Mouse (Mus musculus) adrenal gland, adult 8-10 months (tissue): ENCODE results near the gene Chmp3. TPM values are rescaled to one million over a fixed set of nuclear protein-coding genes. Genes with fewer than 3 reads are reported as not detected.
A peak's percentile ranks its signal among the peaks of the same experiment; 100 is the strongest.

Source experiments
- DNase-seq: peaks from one replicate; pipeline ENCODE4 v3.0.0; 2022
- total RNA-seq, 4 experiments: library from RNA; stranded (reverse); gene quantifications; 2 replicates each; pipeline ENCODE4 v1.2.4; 2022

Gene Chmp3
- total RNA-seq, 4 experiments from 2014 or later = 115 to 148 (median 141) TPM

DNA sequence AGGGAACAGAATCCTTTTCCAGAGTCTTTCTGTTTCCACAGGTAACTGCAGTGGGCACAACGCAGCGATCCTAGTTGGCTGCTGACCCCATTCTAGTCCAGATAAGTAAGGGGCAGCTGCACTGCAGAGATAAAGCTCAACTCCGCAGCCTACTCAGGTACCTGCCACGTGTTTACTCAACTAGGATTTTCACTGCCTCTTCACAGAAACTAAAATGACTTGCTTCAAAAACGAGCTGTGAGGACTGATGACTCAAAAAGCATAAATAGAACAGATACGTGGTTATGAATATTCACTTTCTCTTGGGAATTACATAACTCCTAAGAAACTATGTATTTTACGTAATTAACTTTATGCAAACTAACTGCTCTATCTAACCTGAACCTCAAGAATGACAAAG lies 66.4 kb downstream of the Chmp3 start:
- no peak for DNase-seq

DNA sequence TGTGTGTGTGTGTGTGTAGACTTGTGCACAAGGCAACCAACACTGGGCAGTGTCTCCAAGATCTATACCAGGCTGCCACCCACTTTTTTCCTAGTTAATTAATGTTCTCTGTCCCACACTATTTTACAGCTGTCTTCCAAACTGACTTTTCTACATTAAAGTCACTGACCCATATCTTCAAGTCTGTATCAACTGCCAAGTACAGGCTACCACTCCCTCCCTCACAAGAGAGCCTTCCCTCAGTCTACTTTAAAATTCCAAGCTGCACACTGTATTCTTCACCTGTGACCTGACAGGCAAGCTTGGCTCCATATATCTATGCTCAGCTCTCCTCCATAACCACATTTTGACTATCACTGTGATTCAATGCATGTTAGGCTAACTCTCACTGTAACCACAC lies 69.6 kb downstream of the Chmp3 start:
- DNase-seq = no peak

DNA sequence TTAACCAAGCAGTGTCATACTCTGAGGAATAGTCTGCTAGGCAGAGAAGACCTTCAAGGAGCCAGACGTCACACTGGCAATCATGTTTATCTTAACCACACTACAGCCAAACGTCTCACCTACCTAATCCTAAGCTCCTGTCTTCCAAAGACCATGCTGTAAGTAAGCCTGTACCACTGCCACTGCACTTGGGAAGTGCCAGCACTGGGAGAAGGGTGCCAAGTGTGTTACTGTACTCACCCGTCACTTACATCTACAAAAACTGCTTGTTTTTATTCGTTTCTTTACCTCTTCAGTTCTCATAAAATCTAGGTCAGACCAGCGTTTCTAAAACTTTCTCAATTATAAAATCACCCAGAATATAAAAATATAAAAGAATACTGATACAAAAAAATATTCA lies 73.4 kb downstream of the Chmp3 start:
- no peak for DNase-seq

DNA sequence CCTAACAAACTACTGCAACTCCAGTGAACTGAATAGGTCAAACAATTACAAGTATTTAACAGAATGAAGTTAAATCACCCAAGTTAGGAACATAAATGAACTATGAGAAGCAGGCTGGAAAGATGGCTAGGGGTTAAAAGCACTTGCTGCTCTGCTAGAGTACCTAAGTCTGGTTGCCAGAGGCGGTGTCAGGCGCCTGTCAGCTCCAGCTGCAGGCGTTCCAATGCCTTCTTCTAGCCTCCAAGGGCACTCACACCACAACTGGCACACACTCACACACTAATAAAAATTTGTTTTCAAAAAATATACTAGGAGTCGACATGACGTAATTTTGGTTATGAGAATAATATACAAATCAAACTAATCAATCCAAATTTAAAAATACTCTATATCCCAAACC lies 78.0 kb downstream of the Chmp3 start:
- no peak for DNase-seq

DNA sequence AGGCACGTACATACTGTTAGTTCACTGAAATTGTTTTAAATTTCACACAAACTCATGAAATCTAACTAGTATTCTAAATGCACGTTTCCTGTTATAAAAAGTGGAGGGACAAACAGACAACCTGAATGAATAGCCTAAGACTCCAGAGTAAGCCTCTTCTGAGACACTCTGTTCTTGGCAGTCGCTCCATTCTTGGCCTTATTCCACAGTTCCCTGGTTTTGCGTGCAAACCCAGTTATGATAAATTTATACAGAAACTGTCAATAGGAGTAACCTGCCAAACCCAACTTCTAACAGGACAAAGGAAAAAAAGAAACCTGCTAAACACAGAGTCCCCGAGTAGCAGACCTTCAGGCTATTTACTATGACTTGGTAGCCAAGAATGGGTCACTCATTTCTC lies 78.4 kb downstream of the Chmp3 start:
- peak; percentile 6 for DNase-seq

DNA sequence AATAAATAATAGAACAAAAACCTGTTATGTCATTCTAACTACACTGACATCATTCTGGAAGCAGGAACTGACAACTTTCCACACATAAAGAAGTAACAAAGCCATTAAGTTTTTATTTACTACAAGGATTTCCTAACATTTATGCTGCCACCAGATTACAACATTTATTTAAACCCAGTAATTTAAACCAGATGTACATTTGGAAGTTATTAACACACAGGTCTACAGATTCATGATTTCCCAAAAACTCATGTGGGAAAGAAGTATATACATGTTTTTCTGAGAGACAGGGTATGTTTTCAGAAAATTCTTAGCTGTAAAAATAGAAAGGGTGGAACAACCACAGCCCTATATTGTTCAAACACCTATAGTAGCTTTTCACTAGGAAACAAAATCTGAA lies 81.1 kb downstream of the Chmp3 start:
- DNase-seq = no peak

DNA sequence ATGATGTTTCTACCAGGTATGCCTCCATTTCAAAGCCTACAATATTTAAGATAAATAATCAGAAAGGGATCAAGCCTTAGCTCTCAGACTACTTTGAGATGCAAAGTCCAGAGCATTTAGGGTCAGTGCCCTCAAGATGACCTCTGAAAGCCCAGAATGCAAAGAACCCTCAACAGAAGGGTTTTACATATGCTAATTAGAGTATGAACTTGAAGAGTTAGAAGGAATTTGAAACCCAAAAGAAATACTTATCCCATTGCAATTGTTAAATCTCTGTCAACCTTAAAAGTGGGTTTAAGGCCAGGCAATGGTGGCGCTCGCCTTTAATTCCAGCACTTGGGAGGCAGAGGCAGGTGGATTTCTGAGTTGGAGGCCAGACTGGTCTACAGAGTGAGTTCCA lies 82.4 kb downstream of the Chmp3 start:
- DNase-seq = no peak

DNA sequence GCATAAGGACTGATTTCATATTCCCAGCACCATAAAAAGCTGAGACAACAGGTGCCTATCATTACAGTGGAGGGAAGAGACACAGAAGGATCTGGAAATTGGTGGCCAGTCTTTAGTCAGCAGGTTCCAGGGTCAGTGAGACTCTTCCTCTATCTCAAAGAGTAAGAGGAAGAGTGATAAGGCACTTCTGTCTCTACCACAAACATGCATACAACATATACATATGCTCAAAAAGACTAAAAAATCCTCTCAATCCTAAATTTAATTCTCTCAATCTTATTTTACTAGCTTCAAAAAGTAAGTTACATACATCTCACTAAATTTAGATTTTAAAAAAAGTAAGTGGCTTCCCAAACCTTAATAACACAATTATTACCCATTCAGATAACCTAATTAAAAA lies 83.7 kb downstream of the Chmp3 start:
- no peak for DNase-seq

DNA sequence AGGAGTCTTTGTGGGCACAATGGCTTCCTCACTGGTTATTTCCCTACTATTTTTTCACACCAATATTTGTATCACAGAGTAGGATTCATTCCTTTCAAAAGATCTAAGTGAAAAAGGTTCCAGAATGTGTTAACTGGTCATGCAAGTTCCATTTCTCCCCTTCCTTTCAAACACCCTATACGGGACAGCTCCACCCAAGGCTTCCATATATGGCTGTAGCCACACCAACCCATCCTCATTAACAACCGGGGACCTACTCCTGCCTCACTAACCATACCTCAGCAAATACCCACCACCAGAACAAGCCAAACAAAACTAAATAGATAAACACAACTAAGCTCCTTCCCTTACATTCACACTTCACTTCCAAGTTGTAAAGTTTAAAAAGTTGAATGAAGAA lies 87.6 kb downstream of the Chmp3 start:
- DNase-seq = no peak

DNA sequence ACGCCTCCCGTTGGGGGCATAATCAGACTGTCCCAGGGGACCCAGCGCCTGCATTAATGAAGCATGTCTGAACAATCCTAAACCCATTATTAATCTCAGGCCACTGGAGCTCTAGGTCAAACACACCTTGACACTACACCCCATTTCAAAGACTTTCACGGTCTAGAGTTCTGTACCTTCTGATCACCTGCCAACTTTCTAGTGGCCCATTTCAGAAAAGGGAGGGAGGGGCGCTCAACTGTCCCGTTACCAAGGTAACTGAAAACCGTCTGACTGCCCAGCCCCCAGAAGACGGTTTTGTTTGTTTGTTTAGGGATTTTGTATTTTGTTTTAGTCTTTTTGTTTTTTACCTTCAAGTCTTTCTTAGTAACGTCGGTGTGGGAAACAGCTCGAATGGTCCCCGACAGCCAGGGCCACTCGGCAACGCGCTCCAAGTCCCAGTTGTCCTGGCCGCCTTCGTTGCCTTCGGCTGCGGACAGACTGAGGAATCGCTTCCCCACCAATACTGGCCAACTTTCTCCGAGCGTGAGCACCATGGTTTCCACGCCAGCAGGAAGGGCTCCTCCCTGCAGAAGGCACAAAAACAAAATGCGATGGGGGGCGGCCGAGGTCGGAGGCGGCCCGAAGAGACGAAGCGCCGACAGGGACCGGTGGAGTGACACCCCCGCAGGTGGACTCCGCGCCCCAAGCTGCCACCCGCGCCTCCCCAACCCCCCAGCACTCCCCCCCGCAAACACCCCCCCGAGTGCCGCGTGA lies 88.3 kb downstream of the Chmp3 start:
- DNase-seq = peak; percentile 49

Other genes with a start within 250 kb of the Chmp3 start
- under 1 TPM in 3 of 4 experiments, not detected in 1; 0.13 to 0.23 (median 0.21) TPM for gene Smyd1, start 221.6 kb upstream of the Chmp3 start, total RNA-seq
- under 1 TPM in 3 of 4 experiments, not detected in 1; 0.31 to 0.32 (median 0.31) TPM for gene Cd8b1, start 221.0 kb upstream of the Chmp3 start, total RNA-seq
- gene Cd8a, start 170.4 kb upstream of the Chmp3 start, total RNA-seq = 1 to 10 TPM in 2 of 4 experiments, under 1 TPM in 2; 0.17 to 1.2 (median 0.61) TPM
- gene Rmnd5a, start 103.2 kb upstream of the Chmp3 start, total RNA-seq = 10 to 100 TPM; 76.1 to 96.7 (median 85.5) TPM
- 10 to 100 TPM; 38.7 to 47.8 (median 43.5) TPM for gene Rnf103, start 49.9 kb upstream of the Chmp3 start, total RNA-seq
- 10 to 100 TPM; 27.3 to 53.0 (median 38.4) TPM for gene Kdm3a, start 89.2 kb downstream of the Chmp3 start, total RNA-seq
- 1 to 10 TPM; 3.8 to 9.3 (median 5.3) TPM for gene Reep1, start 163.8 kb downstream of the Chmp3 start, total RNA-seq